Mouse (Mus musculus): ENCODE measurements around the gene Pdia5.

Pdia5 gene

GRCm38 (mm10) chr16:35490231-35491070 is at the start of gene Pdia5:
Gene Pdia5, minus strand, starts transcription at chr16:35490873.
- peak; percentile 64 for DNase-seq (ENCODE audit: low read depth, low spot score)

GRCm38 (mm10) chr16:35539041-35539440 is 48.4 kb upstream of the Pdia5 start:
- no peak for DNase-seq (ENCODE audit: low read depth, low spot score)

DNA sequence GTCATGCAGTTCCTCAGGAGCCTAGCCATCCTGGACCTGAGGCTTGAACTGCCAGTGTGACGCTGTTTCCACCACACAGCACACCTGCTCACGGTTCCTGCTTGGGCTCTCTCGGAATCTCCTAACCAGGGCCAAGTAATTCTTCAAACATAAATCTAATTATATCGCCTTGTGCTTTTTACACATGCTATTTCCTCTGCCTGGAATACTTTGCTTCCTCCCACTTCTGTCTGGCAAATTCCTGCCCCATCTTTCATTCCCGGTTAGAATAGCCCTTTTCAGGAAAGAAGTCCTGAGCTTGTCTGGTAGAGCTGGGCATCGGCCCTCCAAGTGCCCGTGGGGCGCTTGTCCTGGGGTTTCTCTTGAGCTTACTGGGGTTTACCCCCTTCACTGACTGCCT is 47.0 kb upstream of the Pdia5 start:
- DNase-seq (ENCODE audit: low read depth, low spot score): no peak

GRCm38 (mm10) chr16:35534630-35535029 is 44.0 kb upstream of the Pdia5 start:
- DNase-seq (ENCODE audit: low read depth, low spot score): no peak

DNA sequence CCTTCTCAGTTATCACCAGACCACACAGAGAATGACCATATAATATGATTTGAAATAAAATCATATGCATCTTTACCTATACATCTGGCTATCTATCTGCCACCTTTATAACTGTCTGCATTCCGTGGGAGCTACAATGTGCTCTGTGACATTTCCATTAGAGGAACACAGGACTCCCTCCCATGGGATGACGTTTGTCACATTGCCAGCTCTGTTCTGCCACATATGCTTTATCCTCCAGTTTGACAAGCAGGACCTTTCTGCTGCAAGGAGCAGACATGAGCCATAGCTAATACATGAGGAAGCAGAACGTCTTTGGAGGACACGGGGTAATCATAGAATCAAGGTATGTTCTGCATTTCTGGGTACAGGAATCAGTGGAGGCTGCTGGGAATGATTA is 33.5 kb upstream of the Pdia5 start:
- no peak for DNase-seq (ENCODE audit: low read depth, low spot score)

DNA sequence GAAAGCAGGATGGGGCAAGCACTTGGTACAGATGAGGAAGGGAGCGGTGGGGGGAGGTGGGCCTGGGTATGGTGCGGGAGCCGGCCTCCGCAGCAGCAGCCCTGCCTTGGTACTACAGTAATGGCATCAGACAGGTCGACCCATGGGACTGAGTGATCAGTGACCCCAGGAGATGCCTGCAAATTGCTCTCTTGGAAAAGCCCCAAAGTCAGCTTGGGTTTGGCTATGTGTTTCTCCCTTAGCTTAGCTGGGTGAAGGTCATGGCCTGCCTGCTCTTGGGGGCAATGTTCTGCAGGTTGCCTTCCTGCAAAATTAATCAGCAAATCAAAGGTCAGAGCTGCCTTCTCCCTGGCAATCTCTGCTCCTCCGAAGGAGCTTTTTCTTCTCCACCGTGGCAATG is 28.6 kb upstream of the Pdia5 start:
- no peak for DNase-seq (ENCODE audit: low read depth, low spot score)

GRCm38 (mm10) chr16:35517976-35518951 is 27.6 kb upstream of the Pdia5 start:
- no peak for DNase-seq (ENCODE audit: low read depth, low spot score)

- DNase-seq (ENCODE audit: low read depth, low spot score): no peak
Measured at GRCm38 (mm10) chr16:35515977-35516612, 25.4 kb upstream of the Pdia5 start.

GRCm38 (mm10) chr16:35509331-35510070 is 18.8 kb upstream of the Pdia5 start:
- DNase-seq (ENCODE audit: low read depth, low spot score): no peak

GRCm38 (mm10) chr16:35508581-35508980 is 17.9 kb upstream of the Pdia5 start:
- DNase-seq (ENCODE audit: low read depth, low spot score): no peak

GRCm38 (mm10) chr16:35505786-35506185 is 15.1 kb upstream of the Pdia5 start:
- DNase-seq (ENCODE audit: low read depth, low spot score): no peak

GRCm38 (mm10) chr16:35504266-35504665 is 13.6 kb upstream of the Pdia5 start:
- no peak for DNase-seq (ENCODE audit: low read depth, low spot score)

GRCm38 (mm10) chr16:35502456-35502855 is 11.8 kb upstream of the Pdia5 start:
- no peak for DNase-seq (ENCODE audit: low read depth, low spot score)

DNA sequence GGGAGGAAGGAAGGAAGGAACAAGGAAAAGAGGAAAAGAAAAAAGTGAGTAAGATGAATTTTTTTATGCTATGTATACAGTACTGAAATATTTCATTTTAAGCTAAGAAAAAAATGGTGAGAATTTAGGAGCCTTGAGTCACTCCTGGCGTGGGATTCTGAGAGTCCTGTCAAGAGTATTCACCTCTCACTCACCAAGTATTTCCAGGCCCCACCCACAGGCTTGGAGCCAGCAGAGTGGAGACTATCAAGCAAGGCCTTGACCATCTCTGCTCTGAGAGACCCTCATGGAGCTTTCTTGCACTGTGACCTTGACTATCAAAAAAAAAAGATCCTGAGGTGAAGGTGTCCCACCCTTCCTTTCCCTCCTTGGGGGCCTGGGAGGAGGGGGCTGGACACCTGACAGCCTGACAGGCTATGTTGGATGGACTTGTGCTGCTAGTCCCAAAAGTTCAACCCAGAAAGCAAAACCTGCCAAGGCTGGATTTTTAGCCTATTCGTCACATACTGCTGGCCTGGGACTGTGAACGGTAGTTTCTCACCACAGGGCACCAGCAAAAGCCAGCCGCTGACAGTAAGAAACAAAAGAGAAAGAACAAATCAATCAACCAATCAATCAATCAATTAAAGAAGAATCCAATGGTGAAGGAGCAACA is 10.6 kb upstream of the Pdia5 start:
- DNase-seq (ENCODE audit: low read depth, low spot score): no peak

GRCm38 (mm10) chr16:35500342-35500741 is 9.7 kb upstream of the Pdia5 start:
- no peak for DNase-seq (ENCODE audit: low read depth, low spot score)

GRCm38 (mm10) chr16:35489793-35490192 is 880 bp downstream of the Pdia5 start:
- no peak for DNase-seq (ENCODE audit: low read depth, low spot score)

DNA sequence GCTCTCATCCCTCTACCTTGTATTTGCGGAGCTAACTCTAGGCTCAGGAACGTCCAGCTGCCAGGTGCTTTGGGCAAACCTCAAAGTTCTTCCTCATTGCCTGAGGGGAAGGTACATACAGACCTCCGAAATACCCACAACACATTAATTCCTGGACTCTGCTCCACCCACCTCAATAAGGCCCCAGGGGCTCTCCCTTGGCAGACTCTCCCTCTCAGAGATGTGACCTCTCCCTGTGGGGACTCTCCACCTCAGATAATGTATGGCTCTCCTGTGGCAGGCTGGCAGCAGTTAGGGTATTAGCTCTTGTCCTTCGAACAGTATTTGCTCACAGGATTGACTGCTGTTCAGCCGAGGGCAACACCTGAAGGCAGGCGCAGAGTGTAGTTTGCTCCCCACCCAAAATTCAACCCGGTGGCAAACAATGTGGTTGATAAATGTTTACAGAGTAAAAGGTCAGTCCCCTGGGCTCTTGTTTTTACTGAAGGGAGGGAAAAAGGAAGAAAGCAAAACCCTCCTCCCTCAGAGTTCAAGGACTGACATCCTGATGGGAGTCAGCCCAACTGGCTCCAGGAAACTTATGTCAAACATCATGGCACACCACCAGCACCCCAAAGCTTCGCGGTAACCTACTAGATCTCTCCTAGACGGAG is 1.5 kb downstream of the Pdia5 start:
- no peak for DNase-seq (ENCODE audit: low read depth, low spot score)

GRCm38 (mm10) chr16:35487776-35488175 is 2.9 kb downstream of the Pdia5 start:
- DNase-seq (ENCODE audit: low read depth, low spot score): no peak

DNA sequence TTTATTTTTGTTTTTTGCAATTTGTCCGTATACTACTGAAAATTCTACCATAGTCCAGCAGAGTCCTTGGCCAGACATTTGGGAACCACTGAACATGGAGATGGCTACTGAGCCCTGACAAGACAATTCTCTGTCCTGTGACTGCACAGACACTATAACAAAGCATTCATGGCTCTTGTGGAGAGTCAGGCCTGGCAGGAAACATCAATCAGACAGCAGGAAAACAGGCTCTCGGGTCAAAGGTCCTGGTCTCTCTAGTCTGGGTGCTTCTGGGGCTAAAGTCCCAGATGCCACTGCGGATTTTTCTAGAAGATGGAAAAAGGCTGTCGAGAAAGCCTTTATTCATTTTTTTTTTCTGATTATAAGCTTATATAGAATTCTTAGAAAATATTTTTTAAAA is 3.6 kb downstream of the Pdia5 start:
- DNase-seq (ENCODE audit: low read depth, low spot score): no peak

DNA sequence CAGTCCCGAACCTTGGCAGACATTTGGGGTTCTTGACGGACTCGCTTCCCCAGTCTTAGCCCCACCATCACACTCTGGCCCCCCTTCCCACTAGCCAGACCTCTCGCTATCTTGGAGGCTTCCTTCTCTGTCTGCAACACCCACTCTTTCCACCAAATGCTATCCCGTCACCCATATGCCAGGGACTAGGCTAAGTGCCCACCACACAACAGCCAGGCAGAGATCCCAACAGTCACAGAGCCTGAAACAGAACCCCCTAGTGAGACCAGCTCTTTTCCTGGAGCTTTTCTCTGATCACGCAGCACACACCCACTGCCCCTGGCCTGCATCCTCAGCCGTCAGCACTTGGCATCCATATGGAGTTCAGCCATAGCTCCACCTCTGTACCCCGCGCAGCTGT is 5.0 kb downstream of the Pdia5 start:
- DNase-seq (ENCODE audit: low read depth, low spot score): no peak

Measured in WW6 (cell line).